Mouse (Mus musculus) CD4-positive, CD25-positive, alpha-beta regulatory T cell, adult 4 months (primary cell): Measurements from ENCODE around the gene Sgo2b. TPM values are rescaled to one million over a fixed set of nuclear protein-coding genes. Genes with fewer than 3 reads are reported as not detected.
"Not testable (repeated sequence)": the region's sequence is repeated elsewhere in the genome, so short reads cannot be mapped to it uniquely, and the experiment has no call there.

ENCODE experiments used
- ATAC-seq: one replicate; pipeline ENCODE4 v1.8.0; 2017
- polyA plus RNA-seq, 2 experiments: library from polyadenylated mRNA; unstranded; fragments of 100-300 nt; shearing (Covaris generic); gene quantifications; one replicate each; pipeline ENCODE4 v1.2.1; 2017

The Sgo2b gene
- polyA plus RNA-seq, result not detected

- no peak for ATAC-seq
Observed at GRCm38 (mm10) chr8:63951626-63952377, at the start of gene Sgo2b. Gene Sgo2b, minus strand, starts transcription at chr8:63952248.

- ATAC-seq, result not testable (repeated sequence)
Observed at GRCm38 (mm10) chr8:63970612-63971391, 18.8 kb upstream of the Sgo2b start.

GRCm38 (mm10) chr8:63961032-63961785, 9.2 kb upstream of the Sgo2b start:
- ATAC-seq, result no peak

GRCm38 (mm10) chr8:63953802-63954201, 1.8 kb upstream of the Sgo2b start:
- not testable (repeated sequence) for ATAC-seq

GRCm38 (mm10) chr8:63933171-63933570, 18.9 kb downstream of the Sgo2b start:
- no peak for ATAC-seq

GRCm38 (mm10) chr8:63929301-63930097, 22.5 kb downstream of the Sgo2b start:
- no peak for ATAC-seq

- ATAC-seq, result no peak
Observed at GRCm38 (mm10) chr8:63921257-63921960, 30.6 kb downstream of the Sgo2b start.

GRCm38 (mm10) chr8:63895096-63895495, 57.0 kb downstream of the Sgo2b start:
- ATAC-seq, result no peak

GRCm38 (mm10) chr8:63878353-63878752, 73.7 kb downstream of the Sgo2b start:
- ATAC-seq, result no peak

GRCm38 (mm10) chr8:63877393-63877792, 74.7 kb downstream of the Sgo2b start:
- ATAC-seq, result peak; percentile 67

- ATAC-seq, result no peak
Observed at GRCm38 (mm10) chr8:63876949-63877348, 75.1 kb downstream of the Sgo2b start.
